Comparison of ENCODE assay signal across 9 mouse cellular contexts in the genomic region with DNA sequence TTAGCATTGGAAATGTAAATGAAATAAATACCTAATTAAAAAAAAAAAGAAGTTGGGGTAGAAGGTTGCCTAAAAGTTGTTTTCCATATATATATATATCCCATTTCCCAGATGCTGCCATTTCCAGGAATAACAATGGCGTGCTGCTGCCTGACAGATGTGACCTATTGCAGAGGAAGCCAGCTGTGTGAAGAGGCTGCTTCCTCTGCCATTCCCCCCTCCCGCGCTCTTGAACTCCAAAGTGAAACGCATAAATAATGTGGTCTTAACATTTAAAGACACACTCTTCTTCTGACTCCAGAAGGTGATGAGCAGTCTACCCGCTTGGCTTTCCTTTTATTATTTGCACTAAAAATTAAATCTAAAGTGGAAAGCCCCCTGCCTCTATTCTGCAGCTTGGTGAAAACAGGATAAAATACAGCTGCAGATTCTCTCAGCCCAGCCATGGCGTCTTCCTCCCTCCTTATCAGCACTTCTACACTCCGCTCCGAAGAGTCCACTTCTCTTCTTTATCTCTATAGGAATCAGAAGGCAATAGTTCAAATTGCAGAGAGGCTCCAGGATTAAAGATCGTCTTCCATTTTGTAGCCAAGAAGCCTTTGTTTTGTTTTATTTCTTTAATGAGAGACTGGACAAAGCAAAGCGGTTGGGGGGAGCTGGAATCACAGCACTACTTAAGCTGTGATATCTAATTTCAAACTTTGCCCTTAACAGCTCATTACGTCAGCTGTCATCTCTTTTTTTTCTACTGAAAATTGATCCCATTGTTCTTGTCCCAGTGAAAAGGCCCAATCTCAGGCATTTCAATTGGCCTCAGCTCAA.
DNase-seq lines count a peak whose midpoint lies in the region; ATAC-seq and TF ChIP-seq lines count a peak whose summit lies in the region.
"Had no signal": no experiment of that assay in that cellular context is flagged by ENCODE, and none has a peak within 500 bp of the region (broad histone marks: within the 10 kb centered on the region; RNA-seq: fewer than 3 reads in every experiment).

No protein-coding gene starts in this region.

- WGBS in embryonic facial prominence, embryonic 11.5 days: 31% methylated on average over 11 of the region's 11 CpGs
- WGBS in heart, postnatal 0 days: 14% methylated on average over 11 of the region's 11 CpGs
- 14% methylated on average over 11 of the region's 11 CpGs for WGBS in midbrain, embryonic 16.5 days

- H3K4me2 ChIP-seq in embryonic facial prominence, embryonic 11.5 days (ENCODE audit: low read depth, low read length): no peak overlapping the region
- peak overlapping the region; percentile 49 for H3K4me2 ChIP-seq in heart, postnatal 0 days (ENCODE audit: low read depth, low read length)
- peak overlapping the region; percentile 10; the same call in 1 of the 2 replicates for H3K4me2 ChIP-seq in midbrain, embryonic 16.5 days (ENCODE audit: low read length)

- DNase-seq in kidney, postnatal 10 days: peak; percentile 22
- no peak for DNase-seq in kidney, adult 9 months
- peak; percentile 14 for DNase-seq in embryonic facial prominence, embryonic 11.5 days (ENCODE audit: low spot score)
- peak; percentile 25 for DNase-seq in heart, postnatal 0 days (ENCODE audit: low spot score)
- no peak for DNase-seq in right cerebral cortex, postnatal 10 days (ENCODE audit: low spot score in 2 of 2)
- DNase-seq in c-Kit-positive CD71-positive TER-119-positive erythroid progenitor cells, embryonic 14.5 days (ENCODE audit: low spot score): no peak
- no peak for DNase-seq in ovary, postnatal 10 days (ENCODE audit: low spot score)
- DNase-seq: thymus, postnatal 36 days had no signal

- H3K9me3 ChIP-seq in embryonic facial prominence, embryonic 11.5 days (replicated peaks; ENCODE audit: control insufficient read depth, low read length): no peaks in the 10 kb centered on the region
- H3K9me3 ChIP-seq in heart, postnatal 0 days (replicated peaks; ENCODE audit: control insufficient read depth, low read length): no peaks in the 10 kb centered on the region
- no peaks in the 10 kb centered on the region for H3K9me3 ChIP-seq in midbrain, embryonic 16.5 days (replicated peaks; ENCODE audit: control insufficient read depth, low read length, poor library complexity, severe bottlenecking)

- no peaks in the 10 kb centered on the region for H3K4me1 ChIP-seq in embryonic facial prominence, embryonic 11.5 days (ENCODE audit: control insufficient read depth, insufficient read depth, low read length)
- 0 out of 2 replicates have a peak, but pooled peaks cover 14% of the 10 kb centered on the region for H3K4me1 ChIP-seq in heart, postnatal 0 days (ENCODE audit: control insufficient read depth, insufficient read depth)
- peaks cover 13% of the 10 kb centered on the region for H3K4me1 ChIP-seq in midbrain, embryonic 16.5 days (ENCODE audit: control insufficient read depth, insufficient read depth, low read length)

- TF ChIP-seq CTCF in heart, postnatal 0 days (IDR thresholded peaks at IDR 0.05; ENCODE audit: low read depth): no peak

- H3K27ac ChIP-seq in embryonic facial prominence, embryonic 11.5 days (replicated peaks; ENCODE audit: low read depth, low read length): no peak overlapping the region
- peak overlapping the region; percentile 67 for H3K27ac ChIP-seq in heart, postnatal 0 days (ENCODE audit: low read depth)
- H3K27ac ChIP-seq in midbrain, embryonic 16.5 days (ENCODE audit: low read length): peak overlapping the region; percentile 52

- no peak overlapping the region for H3K4me3 ChIP-seq in embryonic facial prominence, embryonic 11.5 days (ENCODE audit: low read depth, low read length)
- peak overlapping the region; percentile 16 for H3K4me3 ChIP-seq in heart, postnatal 0 days (ENCODE audit: low read depth, low read length)
- H3K4me3 ChIP-seq in midbrain, embryonic 16.5 days (ENCODE audit: low read depth, low read length): no peak overlapping the region

- H3K36me3 ChIP-seq in embryonic facial prominence, embryonic 11.5 days (replicated peaks; ENCODE audit: control insufficient read depth, insufficient read depth, low read depth, low read length): no peaks in the 10 kb centered on the region
- no peaks in the 10 kb centered on the region for H3K36me3 ChIP-seq in heart, postnatal 0 days (replicated peaks; ENCODE audit: control insufficient read depth, insufficient read depth, low read length)
- H3K36me3 ChIP-seq in midbrain, embryonic 16.5 days (ENCODE audit: control insufficient read depth, insufficient read depth, low read length): no peaks in the 10 kb centered on the region

- peak; percentile 65 for ATAC-seq in embryonic facial prominence, embryonic 11.5 days (replicated peaks; ENCODE audit: insufficient number of reproducible peaks, low FRiP score, low TSS enrichment, low read depth)
- no peak for ATAC-seq in heart, postnatal 0 days (ENCODE audit: insufficient read depth, low read depth)
- ATAC-seq in midbrain, embryonic 16.5 days: peak; percentile 41; the same call in 1 of the 2 replicates

- H3K27me3 ChIP-seq in embryonic facial prominence, embryonic 11.5 days (ENCODE audit: control insufficient read depth, insufficient read depth, low read length): no peaks in the 10 kb centered on the region
- H3K27me3 ChIP-seq in heart, postnatal 0 days (ENCODE audit: control insufficient read depth, insufficient read depth, low read length): no peaks in the 10 kb centered on the region
- H3K27me3 ChIP-seq in midbrain, embryonic 16.5 days (ENCODE audit: control insufficient read depth, insufficient read depth, low read depth, low read length): no peaks in the 10 kb centered on the region

- no peak for TF ChIP-seq EP300 in heart, postnatal 0 days (IDR thresholded peaks at IDR 0.05; ENCODE audit: low read depth)

- no peak overlapping the region for H3K9ac ChIP-seq in embryonic facial prominence, embryonic 11.5 days (replicated peaks; ENCODE audit: low read length)
- H3K9ac ChIP-seq in heart, postnatal 0 days (replicated peaks; ENCODE audit: low read depth, low read length): no peak overlapping the region
- H3K9ac ChIP-seq in midbrain, embryonic 16.5 days (ENCODE audit: low read depth, low read length): 0 out of 2 replicates have a peak overlapping the region, but pooled peaks have one; percentile 4

Comparison
In these comparisons a context has a peak if more than half of its experiments do, and no peak if none do; other contexts are left out.
1. DNase-seq: peak in kidney, postnatal 10 days (single experiment), embryonic facial prominence, embryonic 11.5 days (single experiment) and heart, postnatal 0 days (single experiment); none in kidney, adult 9 months (single experiment), right cerebral cortex, postnatal 10 days (0 of 2), c-Kit-positive CD71-positive TER-119-positive erythroid progenitor cells, embryonic 14.5 days (single experiment) and ovary, postnatal 10 days (single experiment).